Mouse (Mus musculus): ENCODE data around the gene Olfr1257. TPM values are rescaled to one million over a fixed set of nuclear protein-coding genes. Genes with fewer than 3 reads are reported as not detected.
"Not testable (repeated sequence)": the region's sequence is repeated elsewhere in the genome, so short reads cannot be mapped to it uniquely, and the experiment has no call there.

Gene Olfr1257
- polyA plus RNA-seq (2016; fragmentation: Nextera tagmentation; extraction: Ambion mirVana) = not detected in 2 replicates

DNA sequence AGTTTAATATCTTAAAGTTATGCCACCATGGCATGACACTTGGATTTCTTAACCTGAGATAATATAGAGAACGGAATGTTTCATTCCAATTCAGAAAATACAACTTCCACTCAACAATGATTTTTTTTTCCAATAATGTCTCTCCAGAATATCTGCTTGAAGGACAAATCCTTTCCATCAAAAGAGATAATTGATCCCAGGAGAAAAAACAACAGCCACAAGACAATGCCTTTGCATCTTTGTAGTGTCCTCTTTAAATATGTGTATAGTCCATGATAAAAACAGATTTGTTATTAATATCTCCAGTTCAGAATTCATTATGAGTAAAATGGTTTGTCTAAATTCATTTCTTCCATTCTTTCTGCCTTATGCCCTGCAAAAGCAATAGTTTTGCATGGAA lies at the start of gene Olfr1257:
Olfr1257 (plus strand) TSS at position 301 of the 400 bp plus-strand sequence.
- Histone ChIP-seq H3K9me3 (replicated peaks) (no peaks in the 10 kb centered on the region), H3K27ac (no peak within 1 kb of the TSS), H3K27me3 (ENCODE audit: low read depth, poor library complexity, severe bottlenecking) (no peaks in the 10 kb centered on the region), H3K36me3 (no peaks in the 10 kb centered on the region), H3K4me1 (no peaks in the 10 kb centered on the region), H3K4me3 (no peak within 1 kb of the TSS)
- no peak for DNase-seq (ENCODE audit: low spot score)
- WGBS = 91% methylated on average over 1 of the region's 1 CpGs

GRCm38 (mm10) chr2:89841455-89841854 lies 36.8 kb upstream of the Olfr1257 start, which contains the start of gene Olfr1256:
Gene Olfr1256 (minus strand): TSS chr2:89841555.
- H3K27ac ChIP-seq = no peak within 1 kb of the TSS
- H3K4me1 ChIP-seq = no peaks in the 10 kb centered on the region
- no peaks in the 10 kb centered on the region for H3K9me3 ChIP-seq (replicated peaks)
- no peak within 1 kb of the TSS for H3K4me3 ChIP-seq
- 66% methylated on average over 2 of the region's 2 CpGs for whole genome bisulfite sequencing
- no peaks in the 10 kb centered on the region for H3K36me3 ChIP-seq
- no peak for DNase-seq (ENCODE audit: low spot score)
- no peaks in the 10 kb centered on the region for H3K27me3 ChIP-seq (ENCODE audit: low read depth, poor library complexity, severe bottlenecking)

DNA sequence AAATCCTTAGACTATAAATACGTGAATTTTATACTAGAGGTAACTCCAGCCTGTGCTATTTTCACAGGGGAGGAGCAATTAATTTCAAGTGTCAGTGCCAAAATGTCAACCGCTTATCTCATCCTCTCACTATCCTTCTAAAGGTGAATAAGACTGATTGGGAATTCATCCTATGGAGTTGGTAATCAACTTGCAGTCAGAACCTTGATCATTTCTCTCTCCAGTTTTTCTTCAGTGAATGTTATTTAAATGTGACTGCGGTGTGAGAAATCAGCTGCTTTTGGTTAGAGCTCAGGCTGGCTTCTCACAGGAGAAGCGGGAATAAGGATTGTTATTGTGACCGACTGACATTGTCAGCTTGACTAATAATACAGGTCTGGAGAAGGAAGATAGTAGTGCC lies 30.1 kb upstream of the Olfr1257 start, which contains the start of gene Olfr48:
Olfr48 (minus strand) TSS at position 101 of the 400 bp plus-strand sequence.
- Histone ChIP-seq H3K4me3 (no peak within 1 kb of the TSS), H3K9me3 (replicated peaks) (no peaks in the 10 kb centered on the region), H3K27me3 (ENCODE audit: low read depth, poor library complexity, severe bottlenecking) (no peaks in the 10 kb centered on the region), H3K27ac (no peak within 1 kb of the TSS), H3K36me3 (no peaks in the 10 kb centered on the region), H3K4me1 (no peaks in the 10 kb centered on the region)
- 94% methylated on average over 5 of the region's 5 CpGs for WGBS
- no peak for DNase-seq (ENCODE audit: low spot score)

- 100% methylated on average over 1 of the region's 1 CpGs for WGBS
Observed at GRCm38 (mm10) chr2:89849230-89849629, 29.0 kb upstream of the Olfr1257 start.

DNA sequence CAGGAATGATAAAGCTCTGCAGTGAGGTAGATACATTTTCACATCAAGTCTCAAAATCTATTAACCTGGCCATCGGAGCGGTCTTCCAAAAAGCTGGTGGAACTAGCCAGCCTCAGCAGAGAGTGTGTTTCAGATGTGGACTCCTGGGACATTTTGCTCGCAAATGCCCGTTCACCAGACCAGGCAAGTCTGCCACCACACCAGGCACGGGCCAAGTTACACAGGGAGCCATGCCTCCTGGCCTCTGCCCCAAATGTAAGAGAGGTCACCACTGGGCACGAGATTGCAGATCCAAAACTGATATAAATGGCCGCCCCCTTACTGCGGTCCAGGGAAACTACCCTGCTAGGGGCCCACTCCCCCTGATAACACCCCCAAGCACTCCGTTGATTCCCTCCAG lies 34.4 kb downstream of the Olfr1257 start:
- WGBS = 95% methylated on average over 9 of the region's 9 CpGs
- not testable (repeated sequence) for H3K27me3 ChIP-seq (ENCODE audit: low read depth, poor library complexity, severe bottlenecking); H3K9me3 ChIP-seq (replicated peaks); DNase-seq (ENCODE audit: low spot score); H3K4me3 ChIP-seq; H3K36me3 ChIP-seq; H3K27ac ChIP-seq; H3K4me1 ChIP-seq

More at GRCm38 (mm10) chr2:89849230-89849629, 29.0 kb upstream of the Olfr1257 start:
- no peaks in the 10 kb centered on the region for H3K27me3 ChIP-seq (ENCODE audit: low read depth, poor library complexity, severe bottlenecking)
- no peaks in the 10 kb centered on the region for H3K36me3 ChIP-seq
- H3K4me1 ChIP-seq = no peaks in the 10 kb centered on the region
- no peak overlapping the region for H3K4me3 ChIP-seq
- no peak overlapping the region for H3K27ac ChIP-seq
- DNase-seq (ENCODE audit: low spot score) = no peak
- H3K9me3 ChIP-seq (replicated peaks) = no peaks in the 10 kb centered on the region

DNA sequence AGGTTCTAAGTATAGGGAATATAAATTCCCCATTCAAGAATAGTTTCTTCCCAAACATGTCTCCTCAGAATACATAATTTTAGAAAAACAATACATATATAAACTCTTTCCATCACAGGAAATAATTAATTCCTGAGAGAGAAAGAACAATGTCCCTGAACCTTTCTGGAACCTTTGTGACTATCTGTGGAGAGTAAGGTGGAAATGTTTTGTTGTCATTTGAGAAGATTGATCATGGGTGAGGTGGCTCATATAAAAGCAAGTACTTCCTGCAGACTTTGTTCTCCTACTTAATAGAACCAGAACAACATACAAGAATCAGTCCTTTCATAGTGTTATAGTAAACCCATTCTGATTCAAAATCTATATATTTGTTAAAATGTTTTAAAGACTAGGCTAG lies 48.8 kb downstream of the Olfr1257 start, which contains the start of gene Olfr1258:
Olfr1258 (plus strand) TSS at position 301 of the 400 bp plus-strand sequence.
- H3K27me3 ChIP-seq (ENCODE audit: low read depth, poor library complexity, severe bottlenecking) = no peaks in the 10 kb centered on the region
- no peak within 1 kb of the TSS for H3K4me3 ChIP-seq
- no peaks in the 10 kb centered on the region for H3K4me1 ChIP-seq
- no peaks in the 10 kb centered on the region for H3K9me3 ChIP-seq (replicated peaks)
- H3K36me3 ChIP-seq = no peaks in the 10 kb centered on the region
- no peak within 1 kb of the TSS for H3K27ac ChIP-seq
- DNase-seq (ENCODE audit: low spot score) = no peak

Other genes with a start within 250 kb of the Olfr1257 start
- not detected in 2 replicates for gene Olfr1249, start 243.5 kb upstream of the Olfr1257 start, polyA plus RNA-seq (2016; fragmentation: Nextera tagmentation; extraction: Ambion mirVana)
- not detected in 2 replicates for gene Olfr1250, start 217.0 kb upstream of the Olfr1257 start, polyA plus RNA-seq (2016; fragmentation: Nextera tagmentation; extraction: Ambion mirVana)
- not detected in 2 replicates for gene Olfr1251, start 206.5 kb upstream of the Olfr1257 start, polyA plus RNA-seq (2016; fragmentation: Nextera tagmentation; extraction: Ambion mirVana)
- gene Olfr1252, start 153.4 kb upstream of the Olfr1257 start, polyA plus RNA-seq (2016; fragmentation: Nextera tagmentation; extraction: Ambion mirVana) = not detected in 2 replicates
- gene Olfr1253, start 121.3 kb upstream of the Olfr1257 start, polyA plus RNA-seq (2016; fragmentation: Nextera tagmentation; extraction: Ambion mirVana) = not detected in 2 replicates
- gene Olfr1254, start 84.8 kb upstream of the Olfr1257 start, polyA plus RNA-seq (2016; fragmentation: Nextera tagmentation; extraction: Ambion mirVana) = not detected in 2 replicates
- gene Olfr1255, start 66.4 kb upstream of the Olfr1257 start, polyA plus RNA-seq (2016; fragmentation: Nextera tagmentation; extraction: Ambion mirVana) = not detected in 2 replicates
- gene Olfr1256, start 36.9 kb upstream of the Olfr1257 start, polyA plus RNA-seq (2016; fragmentation: Nextera tagmentation; extraction: Ambion mirVana) = not detected in 2 replicates
- gene Olfr48, start 30.2 kb upstream of the Olfr1257 start, polyA plus RNA-seq (2016; fragmentation: Nextera tagmentation; extraction: Ambion mirVana) = not detected in 2 replicates
- not detected in 2 replicates for gene Olfr1258, start 48.9 kb downstream of the Olfr1257 start, polyA plus RNA-seq (2016; fragmentation: Nextera tagmentation; extraction: Ambion mirVana)
- not detected in 2 replicates for gene Olfr1259, start 70.2 kb downstream of the Olfr1257 start, polyA plus RNA-seq (2016; fragmentation: Nextera tagmentation; extraction: Ambion mirVana)
- not detected in 2 replicates for gene Olfr1260, start 95.9 kb downstream of the Olfr1257 start, polyA plus RNA-seq (2016; fragmentation: Nextera tagmentation; extraction: Ambion mirVana)
- gene Olfr1261, start 112.8 kb downstream of the Olfr1257 start, polyA plus RNA-seq (2016; fragmentation: Nextera tagmentation; extraction: Ambion mirVana) = not detected in 2 replicates
- not detected in 2 replicates for gene Olfr1262, start 121.7 kb downstream of the Olfr1257 start, polyA plus RNA-seq (2016; fragmentation: Nextera tagmentation; extraction: Ambion mirVana)
- gene Olfr1263, start 133.7 kb downstream of the Olfr1257 start, polyA plus RNA-seq (2016; fragmentation: Nextera tagmentation; extraction: Ambion mirVana) = not detected in 2 replicates
- not detected in 2 replicates for gene Olfr1264, start 147.1 kb downstream of the Olfr1257 start, polyA plus RNA-seq (2016; fragmentation: Nextera tagmentation; extraction: Ambion mirVana)
- gene Olfr1265, start 156.9 kb downstream of the Olfr1257 start, polyA plus RNA-seq (2016; fragmentation: Nextera tagmentation; extraction: Ambion mirVana) = not detected in 2 replicates
- gene Olfr140, start 185.2 kb downstream of the Olfr1257 start, polyA plus RNA-seq (2016; fragmentation: Nextera tagmentation; extraction: Ambion mirVana) = not detected in 2 replicates
- not detected in 2 replicates for gene Olfr1269, start 243.0 kb downstream of the Olfr1257 start, polyA plus RNA-seq (2016; fragmentation: Nextera tagmentation; extraction: Ambion mirVana)

All from limb, embryonic 10.5 days (tissue).